Mouse (Mus musculus): ENCODE measurements around the gene BC052040.

DNA sequence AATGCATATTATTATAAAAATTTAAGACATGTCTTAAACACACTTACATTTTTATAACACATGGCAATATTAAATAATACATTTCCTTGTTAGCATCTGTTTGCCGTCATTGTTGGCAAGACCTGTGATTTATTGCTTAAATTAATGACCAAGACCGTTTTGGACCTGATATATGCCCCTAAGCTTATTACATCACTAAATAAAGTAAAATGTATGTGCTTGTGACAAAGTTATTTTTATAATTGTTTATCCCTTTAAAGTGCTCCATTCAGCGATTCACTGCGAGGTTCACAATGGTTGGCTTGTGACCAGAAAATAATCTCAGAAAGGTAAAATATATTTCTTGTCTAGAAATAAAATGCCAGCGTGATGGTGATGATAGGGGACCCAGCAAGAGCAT, 16.8 kb downstream of the BC052040 start:
- no peak for TF ChIP-seq GATA1 (IDR thresholded peaks at IDR 0.05; ENCODE audit: borderline replicate concordance, low read length)
- no peak for TF ChIP-seq FLI1 (IDR thresholded peaks at IDR 0.05; ENCODE audit: low read length)

All from megakaryocyte, embryonic 14.5 days (primary cell).